Mouse (Mus musculus) liver (tissue): ENCODE measurements at regions not wholly inside any gene's neighbourhood (a gene's known extent, or its start where the extent isn't known, plus 50 kb on each side); places are given as distances from the start of the nearest gene placed in this dataset.

Experiments
- DNase-seq: peaks from one replicate; pipeline ENCODE4 v3.0.0-alpha.2; 2020; ENCODE audit warnings: mixed read lengths

- DNase-seq = peak; percentile 13
Measured at GRCm38 (mm10) chr13:63700747-63701146, 114.3 kb upstream of the Ercc6l2 start.

DNA sequence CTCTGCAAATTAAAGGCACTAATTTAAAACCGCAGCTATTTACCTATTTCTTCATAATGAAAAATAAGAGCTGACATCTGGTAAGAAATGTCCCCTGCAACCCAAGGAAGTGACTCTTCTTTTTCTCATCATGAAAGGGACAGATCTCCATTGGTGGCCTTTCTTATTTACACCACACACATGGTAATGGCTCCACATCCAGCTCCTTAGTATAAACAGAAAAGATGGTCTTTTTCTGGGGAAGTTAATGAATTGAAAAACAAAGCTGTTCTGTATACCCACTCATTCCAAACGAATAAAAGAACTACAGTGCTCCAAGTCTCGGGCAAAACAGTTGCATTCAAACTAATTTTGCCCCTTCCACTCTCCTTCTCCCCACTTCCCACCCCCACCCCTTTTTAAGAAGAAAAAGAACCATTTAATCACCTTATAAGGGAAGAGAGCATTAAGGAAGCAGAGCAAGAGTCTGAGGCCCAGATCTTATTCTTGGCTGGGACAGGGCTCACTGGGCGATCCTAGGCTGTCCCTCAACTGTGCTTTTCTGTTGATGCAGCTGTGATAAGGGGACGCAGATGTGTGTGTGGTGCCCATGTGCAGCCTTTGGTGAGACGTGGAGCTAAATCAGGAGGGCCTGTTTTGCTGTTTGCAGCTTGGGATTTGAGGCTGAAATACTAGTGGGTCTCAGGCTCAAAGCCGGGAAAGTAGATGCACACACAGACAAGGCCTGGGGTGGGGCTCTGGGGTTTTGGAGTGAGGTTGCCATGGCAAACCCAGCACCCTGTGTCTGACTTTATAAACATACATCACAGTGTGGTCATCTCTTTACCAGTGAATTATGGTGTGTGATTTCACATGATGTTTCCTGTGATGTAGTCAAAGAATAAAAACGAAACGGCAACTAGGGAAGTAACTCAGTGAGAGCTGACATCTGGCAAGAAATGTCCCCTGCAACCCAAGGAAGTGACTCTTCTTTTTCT lies 113.6 kb upstream of the Ercc6l2 start:
- no peak for DNase-seq

GRCm38 (mm10) chr13:63708567-63708966 lies 106.5 kb upstream of the Ercc6l2 start:
- no peak for DNase-seq

GRCm38 (mm10) chr13:63713137-63713536 lies 101.9 kb upstream of the Ercc6l2 start:
- no peak for DNase-seq

DNA sequence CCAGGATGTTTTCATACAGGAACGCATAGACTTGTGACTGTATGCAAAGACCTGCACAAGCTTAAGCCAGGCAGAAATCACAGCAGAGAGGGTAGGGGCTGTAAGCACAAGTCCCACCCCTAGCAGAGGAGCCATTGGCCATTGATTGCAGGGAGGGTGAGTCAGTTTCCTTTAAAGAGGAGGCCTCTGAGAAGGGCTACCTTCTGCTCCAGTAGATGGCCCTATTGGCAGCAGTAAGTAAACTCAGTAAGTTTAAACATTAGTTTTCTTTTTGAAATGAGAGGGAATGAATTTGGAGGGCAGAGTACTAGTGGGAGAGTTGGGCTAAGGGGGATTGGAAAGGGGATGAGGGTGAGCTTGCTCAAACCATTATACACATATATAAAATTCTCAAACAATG lies 98.5 kb upstream of the Ercc6l2 start:
- no peak for DNase-seq

DNA sequence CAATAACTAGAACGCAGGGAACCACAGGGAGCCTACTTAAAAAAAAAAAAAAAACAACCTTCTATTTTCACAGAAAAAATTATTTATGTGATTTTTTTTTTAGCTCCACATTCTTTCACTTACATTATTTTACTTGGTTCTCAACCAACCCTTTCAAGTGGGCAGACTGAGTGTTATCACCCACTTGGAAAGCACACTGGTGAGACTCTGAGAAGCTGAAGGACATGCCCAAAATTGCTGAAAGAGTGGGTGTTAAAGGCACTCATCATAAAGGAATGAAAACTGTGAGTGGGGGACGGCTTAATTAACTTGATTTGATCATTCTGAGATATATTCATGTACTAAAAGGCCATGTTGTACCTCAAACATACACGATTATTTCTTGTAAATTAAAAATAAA lies 97.8 kb upstream of the Ercc6l2 start:
- no peak for DNase-seq

GRCm38 (mm10) chr13:63718782-63719181 lies 96.3 kb upstream of the Ercc6l2 start:
- DNase-seq = no peak

- DNase-seq = peak; percentile 29
Measured at GRCm38 (mm10) chr13:63719351-63720207, 95.5 kb upstream of the Ercc6l2 start.

DNA sequence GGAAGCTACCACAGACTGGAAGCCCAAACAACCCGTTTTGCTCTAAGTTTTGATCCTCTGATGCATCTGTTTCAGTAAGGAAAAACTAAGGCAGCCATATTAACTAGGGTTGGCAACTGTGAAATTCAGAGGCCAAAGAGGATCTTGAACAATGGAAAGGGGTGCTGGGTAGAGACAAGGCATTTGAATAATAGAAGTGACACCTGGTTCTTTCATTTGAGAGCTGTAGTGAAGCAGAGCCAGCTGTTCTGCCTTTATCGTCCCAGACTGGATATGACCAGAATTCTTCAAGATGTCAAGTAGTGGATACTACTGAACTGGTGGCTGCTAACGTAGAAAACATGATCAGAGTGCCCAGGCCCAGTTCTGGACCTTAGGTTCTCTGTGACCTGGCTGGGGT lies 94.4 kb upstream of the Ercc6l2 start:
- no peak for DNase-seq

DNA sequence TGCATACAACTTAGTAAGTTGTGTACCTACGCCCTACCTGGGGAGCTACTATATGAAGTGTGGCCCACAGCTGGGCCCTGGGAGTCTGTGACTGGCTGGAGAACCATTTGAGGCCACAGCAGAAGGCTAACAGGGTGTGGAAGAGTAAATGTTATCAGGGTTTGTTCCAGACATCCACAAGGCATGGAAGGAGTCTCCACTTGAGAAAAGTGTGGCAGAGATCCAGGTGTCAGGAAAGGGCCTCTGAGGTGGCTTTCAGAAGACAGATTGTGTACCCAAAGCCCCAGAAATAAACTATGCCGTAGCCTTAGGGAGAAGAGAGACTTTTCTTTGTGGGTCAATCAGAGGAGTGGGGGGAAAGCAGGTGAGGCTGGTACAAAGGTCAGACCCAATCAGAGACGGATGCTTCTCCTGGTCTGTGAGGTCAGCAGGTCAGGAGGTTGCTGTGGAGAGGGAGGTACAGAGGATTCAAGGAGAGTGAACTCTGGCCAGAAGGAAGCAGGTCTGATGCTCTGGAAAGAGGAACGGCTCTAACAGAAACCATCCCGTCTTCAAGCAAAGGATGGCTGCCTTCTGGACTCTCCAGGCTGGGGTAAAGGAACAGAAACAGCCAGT lies 93.9 kb upstream of the Ercc6l2 start:
- DNase-seq = no peak

- DNase-seq = no peak
Measured at GRCm38 (mm10) chr13:63724293-63724692, 90.7 kb upstream of the Ercc6l2 start.

GRCm38 (mm10) chr13:63724843-63725582 lies 90.0 kb upstream of the Ercc6l2 start:
- DNase-seq = no peak

GRCm38 (mm10) chr13:63726035-63726434 lies 89.0 kb upstream of the Ercc6l2 start:
- no peak for DNase-seq

- no peak for DNase-seq
Measured at GRCm38 (mm10) chr13:63726509-63726908, 88.5 kb upstream of the Ercc6l2 start.

DNA sequence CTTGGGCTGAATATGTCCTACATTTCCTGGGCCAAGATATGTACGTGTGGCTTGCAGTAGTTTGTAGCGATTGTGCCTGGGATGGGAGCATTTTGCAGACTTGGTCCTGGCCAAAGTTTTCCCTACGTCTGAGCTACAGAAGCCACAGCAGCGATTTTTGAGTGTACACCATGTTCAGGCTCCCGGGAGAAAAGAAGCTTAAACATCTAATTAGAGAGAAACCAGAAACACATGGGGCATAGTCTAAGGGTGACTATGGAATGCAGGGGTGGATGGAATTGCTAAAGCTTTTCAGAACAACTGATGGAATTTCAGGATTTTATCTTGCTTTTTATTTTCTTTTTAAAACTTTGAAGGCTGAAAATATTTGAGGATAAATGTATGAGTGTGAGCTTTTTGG lies 79.3 kb upstream of the Ercc6l2 start:
- no peak for DNase-seq

DNA sequence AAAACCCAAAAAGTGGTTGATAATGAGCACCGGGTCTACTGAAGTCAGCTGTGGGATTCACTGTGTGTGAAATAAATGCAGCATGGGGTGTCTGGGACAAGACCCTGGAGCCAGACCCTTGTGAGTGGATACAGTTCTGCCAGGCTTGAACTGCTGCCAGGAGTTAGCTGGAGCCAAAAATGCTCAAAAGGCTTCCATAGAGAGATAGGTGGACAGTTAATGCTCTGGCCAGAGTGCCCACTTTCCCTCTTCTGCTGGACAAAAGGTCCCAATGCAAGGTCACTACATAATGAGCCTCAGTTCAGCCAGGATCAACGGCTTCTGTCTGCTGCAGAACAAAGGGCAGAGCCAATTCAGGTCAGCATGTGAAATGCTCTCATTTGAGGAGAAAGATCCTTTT lies 73.2 kb upstream of the Ercc6l2 start:
- DNase-seq = no peak

DNA sequence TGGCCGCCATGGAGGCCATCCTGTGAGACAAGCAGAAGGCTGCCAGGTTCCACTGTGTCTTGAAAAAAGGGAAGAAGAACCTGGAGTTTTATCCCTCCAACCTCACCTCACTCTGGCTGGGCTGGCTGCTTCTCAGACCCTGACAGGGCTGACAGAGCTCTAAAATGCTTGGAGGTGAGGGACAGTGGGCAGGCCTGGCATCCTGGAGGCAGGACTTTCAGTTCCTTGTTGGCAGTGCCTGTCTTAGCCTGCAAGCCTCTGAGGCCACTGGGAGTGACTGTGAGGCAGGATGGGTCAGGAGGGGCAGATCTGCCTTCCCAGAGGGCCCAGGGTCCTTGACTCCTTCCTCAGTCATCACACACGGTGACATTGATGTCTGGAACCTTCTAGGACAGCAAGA lies 66.3 kb upstream of the Ercc6l2 start:
- no peak for DNase-seq

DNA sequence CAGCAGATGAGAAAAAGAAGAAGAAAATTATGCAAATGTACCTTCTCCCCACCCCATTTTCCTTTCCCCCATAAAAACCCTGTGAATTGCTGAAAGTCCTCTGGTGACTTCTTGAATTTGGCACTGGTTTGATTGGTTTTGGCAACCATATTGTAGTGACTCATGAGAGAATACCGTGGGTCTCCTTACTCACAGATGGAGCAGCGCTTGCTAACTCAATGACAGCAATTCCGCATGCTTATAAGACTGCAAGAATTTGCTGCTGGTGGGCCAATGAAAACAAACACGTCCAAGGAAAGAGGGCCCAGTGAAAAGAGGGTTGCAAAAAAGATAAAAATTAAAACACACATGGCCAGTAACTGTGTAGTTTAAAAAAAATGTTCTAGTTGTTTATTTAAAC lies 65.0 kb upstream of the Ercc6l2 start:
- DNase-seq = no peak

- no peak for DNase-seq
Measured at GRCm38 (mm10) chr13:63751196-63751595, 63.8 kb upstream of the Ercc6l2 start.

DNA sequence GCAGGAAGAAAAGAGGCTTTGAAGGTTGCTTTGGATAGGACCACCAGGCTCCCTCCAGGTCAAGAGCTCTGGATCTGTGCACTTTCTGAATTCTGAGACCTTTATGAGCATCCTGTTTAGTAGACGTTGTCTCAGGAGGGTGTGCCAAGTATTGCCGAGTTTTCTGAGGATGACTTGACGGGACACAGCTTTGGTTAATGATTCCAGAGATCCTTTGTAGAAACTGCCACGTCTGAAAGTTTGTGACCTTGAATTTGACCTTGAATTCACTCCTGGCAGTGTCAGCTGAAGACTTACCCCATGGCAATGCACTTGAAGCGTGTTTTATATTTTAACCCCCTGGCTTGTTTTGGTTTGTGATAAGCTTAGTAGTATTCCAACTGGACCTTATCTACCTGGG lies 58.0 kb upstream of the Ercc6l2 start:
- no peak for DNase-seq

DNA sequence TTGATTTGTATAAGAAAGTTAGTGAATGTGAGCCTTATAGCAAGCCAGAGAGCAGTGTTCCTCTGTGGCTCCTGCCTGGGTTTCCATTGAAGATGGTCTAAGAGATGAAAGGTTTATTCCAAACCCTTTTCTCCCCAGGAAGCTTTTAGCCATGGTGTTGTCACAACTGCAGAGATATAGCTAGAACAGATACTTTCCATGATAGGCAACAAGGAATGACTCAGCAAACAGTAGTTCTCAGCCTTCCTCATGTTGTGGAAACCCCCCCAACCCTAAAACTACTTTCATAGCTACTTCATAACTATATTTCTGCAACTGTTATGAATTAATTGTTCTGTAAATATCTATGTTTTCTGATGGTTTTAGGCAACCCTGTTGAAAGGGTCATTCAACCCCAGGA lies 53.5 kb upstream of the Ercc6l2 start:
- DNase-seq = no peak
